ENCODE assay signal across 26 mouse cellular contexts in genomic region chr10:83607111-83607510, GRCm38 (mm10).
"Had no signal": no experiment of that assay in that cellular context is flagged by ENCODE, and none has a peak within 500 bp of the region (broad histone marks: within the 10 kb centered on the region; RNA-seq: fewer than 3 reads in every experiment).

No protein-coding gene starts in this region.

- H3K9me3 ChIP-seq: embryonic facial prominence, embryonic 10.5 days; embryonic facial prominence, embryonic 12.5 days; embryonic facial prominence, embryonic 13.5 days; embryonic facial prominence, embryonic 15.5 days; forebrain, embryonic 10.5 days; forebrain, embryonic 12.5 days; forebrain, embryonic 13.5 days; forebrain, embryonic 15.5 days had no signal

- ATAC-seq: forebrain, embryonic 13.5 days; forebrain, embryonic 14.5 days; forebrain, embryonic 15.5 days; forebrain, embryonic 16.5 days; forebrain, postnatal 0 days had no signal

- H3K4me1 ChIP-seq: embryonic facial prominence, embryonic 10.5 days; embryonic facial prominence, embryonic 12.5 days; embryonic facial prominence, embryonic 13.5 days; embryonic facial prominence, embryonic 15.5 days had no signal

- DNase-seq: cerebellum, adult 8-10 months; cerebellum, adult 9-10 months; cerebellum, postnatal 10 days; cerebellum, postnatal 14 days; cerebellum, postnatal 25 days; cerebellum, postnatal 36 days; embryo, embryonic 11 days; forebrain, postnatal 0 days; gastrocnemius, adult 2 months; gastrocnemius, postnatal 10 days; gastrocnemius, postnatal 14 days; gastrocnemius, postnatal 25 days; gastrocnemius, postnatal 36 days; heart, adult 18-20 months had no signal

- H3K27ac ChIP-seq: embryonic facial prominence, embryonic 10.5 days; embryonic facial prominence, embryonic 12.5 days; embryonic facial prominence, embryonic 13.5 days; embryonic facial prominence, embryonic 15.5 days; forebrain, embryonic 10.5 days; forebrain, embryonic 12.5 days; forebrain, embryonic 13.5 days; forebrain, embryonic 15.5 days; gastrocnemius, adult 2 months; heart, adult 2 months had no signal

- H3K9ac ChIP-seq: embryonic facial prominence, embryonic 12.5 days; embryonic facial prominence, embryonic 13.5 days; embryonic facial prominence, embryonic 15.5 days; forebrain, embryonic 12.5 days; forebrain, embryonic 13.5 days; forebrain, embryonic 15.5 days; forebrain, postnatal 0 days had no signal

- H3K4me2 ChIP-seq: embryonic facial prominence, embryonic 12.5 days; embryonic facial prominence, embryonic 13.5 days; embryonic facial prominence, embryonic 15.5 days; forebrain, embryonic 12.5 days; forebrain, embryonic 13.5 days; forebrain, embryonic 15.5 days had no signal

- H3K4me3 ChIP-seq: embryonic facial prominence, embryonic 10.5 days; embryonic facial prominence, embryonic 12.5 days; embryonic facial prominence, embryonic 13.5 days; embryonic facial prominence, embryonic 15.5 days; erythroblast, embryonic 14.5 days; forebrain, embryonic 10.5 days; forebrain, embryonic 12.5 days; forebrain, embryonic 13.5 days; forebrain, embryonic 15.5 days; gastrocnemius, adult 2 months; heart, adult 2 months had no signal

- H3K27me3 ChIP-seq: embryonic facial prominence, embryonic 12.5 days; embryonic facial prominence, embryonic 13.5 days; embryonic facial prominence, embryonic 15.5 days; forebrain, embryonic 12.5 days; forebrain, embryonic 13.5 days; forebrain, embryonic 15.5 days had no signal
